Mouse (Mus musculus): Measurements from ENCODE around the gene Exosc8.
A peak's percentile ranks its signal among the peaks of the same experiment; 100 is the strongest.
"Not testable (repeated sequence)": the region's sequence is repeated elsewhere in the genome, so short reads cannot be mapped to it uniquely, and the experiment has no call there.

Gene Exosc8

GRCm38 (mm10) chr3:54734411-54735246, 564 bp downstream of the Exosc8 start:
- peak; percentile 96 for DNase-seq

GRCm38 (mm10) chr3:54732371-54732770, 2.8 kb downstream of the Exosc8 start:
- no peak for DNase-seq

GRCm38 (mm10) chr3:54731626-54732150, 3.5 kb downstream of the Exosc8 start:
- DNase-seq, result no peak

GRCm38 (mm10) chr3:54728100-54728499, 7.1 kb downstream of the Exosc8 start:
- DNase-seq, result no peak

GRCm38 (mm10) chr3:54727588-54727987, 7.6 kb downstream of the Exosc8 start:
- no peak for DNase-seq

GRCm38 (mm10) chr3:54725344-54725743, 9.8 kb downstream of the Exosc8 start:
- no peak for DNase-seq

- no peak for DNase-seq
These were observed 11.3 kb downstream of the Exosc8 start for GRCm38 (mm10) chr3:54723741-54724500.

GRCm38 (mm10) chr3:54718947-54719346, 16.2 kb downstream of the Exosc8 start:
- DNase-seq, result no peak

GRCm38 (mm10) chr3:54717348-54717747, 17.8 kb downstream of the Exosc8 start:
- no peak for DNase-seq

GRCm38 (mm10) chr3:54715461-54715860, 19.7 kb downstream of the Exosc8 start:
- no peak for DNase-seq

- no peak for DNase-seq
These were observed 20.9 kb downstream of the Exosc8 start, which contains the start of gene Gm21958 for GRCm38 (mm10) chr3:54714253-54714652. Gene Gm21958, minus strand, starts transcription at chr3:54714353.

GRCm38 (mm10) chr3:54708972-54709371, 26.2 kb downstream of the Exosc8 start:
- DNase-seq, result no peak

GRCm38 (mm10) chr3:54704106-54704505, 31.1 kb downstream of the Exosc8 start:
- DNase-seq, result not testable (repeated sequence)

- no peak for DNase-seq
These were observed 35.4 kb downstream of the Exosc8 start for GRCm38 (mm10) chr3:54699759-54700301.

- DNase-seq, result no peak
These were observed 42.2 kb downstream of the Exosc8 start for GRCm38 (mm10) chr3:54693056-54693415.

- peak; percentile 94 to 95 for DNase-seq
These were observed 42.8 kb downstream of the Exosc8 start, which contains the start of gene Supt20 for GRCm38 (mm10) chr3:54692202-54693055. Gene Supt20, plus strand, starts transcription at chr3:54692807.

GRCm38 (mm10) chr3:54689091-54689490, 46.1 kb downstream of the Exosc8 start:
- peak in 1 of 2 experiments; percentile 6 for DNase-seq

GRCm38 (mm10) chr3:54687245-54687644, 47.9 kb downstream of the Exosc8 start:
- no peak for DNase-seq

- DNase-seq, result no peak
These were observed 50.0 kb downstream of the Exosc8 start for GRCm38 (mm10) chr3:54685202-54685601.

- no peak for DNase-seq
These were observed 53.6 kb downstream of the Exosc8 start for GRCm38 (mm10) chr3:54681310-54682204.
